Mouse (Mus musculus) embryonic stem cell, embryonic (primary cell): ENCODE measurements around the gene Gm20683.

ENCODE experiments used
- CTCF ChIA-PET, 4 experiments: fragments of 300-600 bp in 2 of 4; fragments of 350-600 bp in 2 of 4; sonication (Branson Sonifier 250); formaldehyde crosslinking; loops; one replicate each; lab custom pipeline; 2022; ENCODE audit warnings: inconsistent platforms in 2 of 4; lab: Charles Lee
- POLR2A ChIA-PET, 4 experiments: fragments of 300-600 bp in 2 of 4; fragments of 350-600 bp in 2 of 4; sonication (Branson Sonifier 250); formaldehyde crosslinking; loops; one replicate each; lab custom pipeline; 2022; ENCODE audit warnings: antibody characterized with exemption in 4 of 4, inconsistent platforms in 1 of 4; lab: Charles Lee

The Gm20683 gene

DNA sequence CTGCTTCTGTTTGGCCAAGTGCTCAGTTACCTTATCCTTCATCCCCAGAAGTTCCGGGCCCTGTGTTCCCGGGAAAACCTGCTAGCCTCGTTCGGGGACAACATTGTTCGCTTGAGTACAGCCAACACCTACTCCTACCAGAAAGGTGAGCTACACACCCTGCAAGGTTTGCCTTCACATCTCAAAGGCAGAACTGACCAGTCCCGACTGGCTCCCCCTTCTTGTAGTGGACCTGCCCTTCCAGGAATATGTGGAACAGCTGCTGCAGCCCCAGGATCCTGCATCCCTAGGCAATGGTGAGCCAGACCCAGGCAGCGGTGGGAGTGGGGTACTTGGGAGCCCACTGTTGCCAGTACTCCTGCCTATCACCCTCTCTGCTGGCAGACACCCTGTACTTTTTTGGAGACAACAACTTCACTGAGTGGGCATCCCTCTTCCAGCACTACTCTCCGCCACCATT is 12.0 kb downstream of the Gm20683 start:
- POLR2A ChIA-PET = interaction anchor here in 3 of 4 experiments (0.6 to 9.2 kb wide), 21 partner anchors 7 to 730 kb away, joined by 3 to 114 read pairs (median 5); partner anchors contain the start of genes Gm20683 (in 2 of the 3), Haghl (in 2 of the 3), Rhot2 (in 2 of the 3) and Capn15 (in 1 of the 3)
- CTCF ChIA-PET = interaction anchor here in 1 of 4 experiments (1.5 kb wide), 1 partner anchor 15 kb away, joined by 4 read pairs; the partner anchor contains the start of gene Rhot2

- CTCF ChIA-PET = interaction anchor here in 3 of 4 experiments (0.6 to 1.5 kb wide), 6 partner anchors 16 to 272 kb away, joined by 3 to 6 read pairs (median 4); partner anchors contain the start of genes Chtf18 (in 1 of the 3), Narfl (in 1 of the 3), Rhot2 (in 1 of the 3) and Rpusd1 (in 1 of the 3)
- POLR2A ChIA-PET = interaction anchor here (0.6 to 9.2 kb wide), 42 partner anchors 8 to 1412 kb away, joined by 3 to 114 read pairs (median 5); partner anchors contain the start of genes Rhbdl1 (in 3 of the 4), Rpusd1 (in 3 of the 4), Chtf18 (in 2 of the 4) and Gm20683 (in 2 of the 4)
These were observed 12.6 kb downstream of the Gm20683 start, which contains the start of gene Jmjd8 for GRCm38 (mm10) chr17:25828712-25829557. Gene Jmjd8, plus strand, starts transcription at chr17:25828867.

DNA sequence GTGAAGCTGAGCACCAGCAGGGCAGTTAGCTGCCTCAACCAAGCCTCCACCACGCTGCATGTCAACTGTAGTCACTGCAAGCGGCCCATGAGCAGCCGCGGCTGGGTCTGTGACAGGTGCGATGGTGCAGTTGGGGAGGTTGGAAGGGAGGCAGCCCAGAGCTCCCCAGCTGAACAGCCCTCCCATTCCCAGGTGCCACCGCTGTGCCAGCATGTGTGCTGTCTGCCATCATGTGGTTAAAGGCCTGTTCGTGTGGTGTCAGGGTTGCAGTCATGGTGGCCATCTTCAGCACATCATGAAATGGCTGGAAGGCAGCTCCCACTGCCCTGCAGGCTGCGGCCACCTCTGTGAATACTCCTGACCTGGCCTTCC is 13.4 kb downstream of the Gm20683 start:
- POLR2A ChIA-PET = interaction anchor here (0.6 to 9.2 kb wide), 34 partner anchors 9 to 1412 kb away, joined by 3 to 114 read pairs (median 5); partner anchors contain the start of genes Rhbdl1 (in 3 of the 4), Gng13 (in 2 of the 4), Haghl (in 2 of the 4) and Rhot2 (in 2 of the 4)
- CTCF ChIA-PET = interaction anchor here in 3 of 4 experiments (0.6 to 1.5 kb wide), 7 partner anchors 16 to 295 kb away, joined by 3 to 6 read pairs (median 3); partner anchors contain the start of genes Chtf18 (in 1 of the 3), Mrpl28 (in 1 of the 3), Narfl (in 1 of the 3) and Rhot2 (in 1 of the 3)

DNA sequence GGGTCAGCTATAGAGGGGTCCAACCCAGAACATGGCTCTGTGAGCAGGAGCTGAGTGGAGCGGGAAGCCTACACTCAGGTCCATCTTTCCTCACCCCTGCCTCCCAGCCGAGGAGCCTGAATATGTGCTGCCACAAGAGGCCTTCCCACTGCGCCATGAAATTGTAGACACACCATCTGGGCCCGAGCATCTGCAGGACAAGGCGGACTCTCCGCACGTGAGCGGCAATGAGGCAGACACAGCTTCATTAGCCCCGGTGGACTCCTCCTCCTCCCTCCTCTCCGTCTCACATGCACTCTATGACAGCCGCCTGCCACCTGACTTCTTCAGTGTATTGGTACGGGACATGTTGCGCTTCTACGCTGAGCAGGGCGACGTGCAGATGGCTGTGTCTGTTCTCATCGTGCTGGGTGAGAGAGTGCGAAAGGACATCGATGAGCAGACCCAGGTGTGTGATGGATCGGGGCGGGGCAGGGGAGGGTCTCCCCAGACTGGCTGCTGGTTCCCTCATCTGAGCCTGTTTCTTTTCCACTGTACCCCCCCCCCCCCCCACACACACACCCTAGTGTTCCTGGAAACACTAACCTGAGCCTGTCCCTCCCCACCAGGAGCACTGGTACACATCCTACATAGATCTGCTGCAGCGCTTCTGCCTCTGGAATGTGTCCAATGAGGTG is 13.9 kb downstream of the Gm20683 start:
- POLR2A ChIA-PET = interaction anchor here (0.6 to 9.2 kb wide), 28 partner anchors 8 to 1411 kb away, joined by 3 to 114 read pairs (median 4); partner anchors contain the start of genes Rhbdl1 (in 3 of the 4), Rpusd1 (in 2 of the 4), Capn15 (in 1 of the 4) and Chtf18 (in 1 of the 4)

DNA sequence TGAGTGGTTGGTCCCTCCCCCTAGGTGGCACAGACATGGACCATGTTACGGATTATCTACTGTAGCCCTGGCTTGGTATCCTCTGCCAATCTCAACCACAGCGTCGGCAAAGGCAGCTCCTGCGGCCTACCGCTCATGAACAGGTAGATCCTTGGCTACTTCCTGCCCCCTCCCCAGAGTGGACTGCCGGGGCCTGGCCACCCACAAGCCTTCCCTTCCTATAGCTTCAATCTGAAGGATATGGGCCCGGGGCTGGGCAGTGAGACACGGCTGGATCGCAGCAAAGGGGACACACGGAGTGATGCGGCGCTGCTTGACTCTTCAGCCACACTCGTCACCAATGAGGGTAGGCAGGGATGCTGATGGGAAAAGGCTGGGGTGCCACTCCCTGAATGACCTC is 14.6 kb downstream of the Gm20683 start:
- CTCF ChIA-PET = no interaction called here

More for the DNA sequence above, 13.9 kb downstream of the Gm20683 start:
- CTCF ChIA-PET = interaction anchor here in 2 of 4 experiments (0.6 kb wide), 3 partner anchors 28 to 296 kb away, joined by 3 to 6 read pairs (median 3); partner anchors contain the start of gene Mrpl28 (in 1 of the 2)

GRCm38 (mm10) chr17:25825984-25826570 is 15.5 kb downstream of the Gm20683 start:
- ChIA-PET CTCF (no interaction called here), POLR2A (interaction anchor here in 2 of 4 experiments (0.9 to 4.4 kb wide), 8 partner anchors 7 to 286 kb away, joined by 3 to 44 read pairs (median 4); partner anchors contain the start of genes Haghl (in 1 of the 2), Rhbdl1 (in 1 of the 2) and Stub1 (in 1 of the 2))

More for the DNA sequence above, 14.6 kb downstream of the Gm20683 start:
- POLR2A ChIA-PET = interaction anchor here in 2 of 4 experiments (0.6 to 9.2 kb wide), 10 partner anchors 9 to 562 kb away, joined by 3 to 92 read pairs (median 3); partner anchors contain the start of genes Capn15 (in 1 of the 2), Rhbdl1 (in 1 of the 2) and Wfikkn1 (in 1 of the 2)

DNA sequence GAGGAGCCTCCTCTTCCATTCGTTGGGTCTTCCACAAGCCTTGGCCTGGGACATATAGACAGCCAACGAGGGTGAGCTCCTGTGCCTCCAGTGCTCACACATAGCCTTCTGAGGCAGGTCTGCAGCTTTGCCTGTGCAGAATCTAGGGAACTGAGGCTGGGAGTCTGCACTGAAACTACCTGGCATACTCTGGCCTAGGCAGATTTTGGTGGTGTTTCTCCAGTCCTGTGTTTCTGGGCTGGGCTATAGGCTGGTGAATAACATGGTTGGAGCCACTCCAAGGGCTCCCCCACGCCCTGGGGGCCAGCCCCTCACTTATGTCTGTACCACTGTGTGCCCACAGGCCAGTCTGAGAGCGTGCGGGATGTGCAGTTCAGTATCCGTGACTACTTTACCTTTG is 16.3 kb downstream of the Gm20683 start:
- ChIA-PET CTCF (no interaction called here), POLR2A (interaction anchor here in 3 of 4 experiments (0.7 to 4.4 kb wide), 7 partner anchors 8 to 399 kb away, joined by 3 to 60 read pairs (median 4); partner anchors contain the start of genes Stub1 (in 2 of the 3), Haghl (in 1 of the 3) and Rhbdl1 (in 1 of the 3))

DNA sequence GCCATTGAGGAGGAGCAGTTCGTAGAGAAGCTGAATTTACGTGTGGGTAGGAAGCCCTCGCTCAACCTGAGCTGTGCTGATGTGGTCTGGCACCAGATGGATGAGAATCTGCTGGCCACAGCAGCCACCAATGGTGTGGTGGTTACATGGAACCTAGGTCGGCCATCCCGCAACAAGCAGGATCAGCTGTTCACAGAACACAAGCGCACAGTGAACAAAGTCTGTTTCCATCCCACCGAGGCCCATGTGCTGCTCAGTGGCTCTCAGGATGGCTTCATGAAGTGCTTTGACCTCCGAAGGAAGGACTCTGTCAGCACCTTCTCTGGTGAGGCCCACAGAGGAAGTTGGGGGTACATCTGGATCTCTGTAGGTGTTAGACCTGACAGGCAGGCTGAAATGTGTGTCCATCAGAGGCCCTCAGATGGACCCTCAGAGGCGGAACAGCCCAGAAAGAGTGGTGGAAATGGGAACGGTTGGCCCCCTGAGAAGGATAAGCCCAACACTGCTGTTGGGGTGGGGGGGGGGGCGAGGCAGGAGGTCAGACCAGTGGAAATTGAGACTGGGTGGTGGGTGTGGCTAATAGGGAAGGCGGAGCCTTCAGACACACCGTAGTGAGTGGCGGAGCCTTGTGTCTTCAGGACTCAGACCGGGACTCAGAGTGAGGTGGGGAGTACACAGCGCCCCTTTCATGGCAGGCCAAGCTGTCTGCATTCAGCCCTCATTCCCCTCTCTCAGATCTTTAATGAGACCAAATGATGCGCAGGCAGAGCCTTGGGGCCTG is 17.0 kb downstream of the Gm20683 start:
- ChIA-PET POLR2A (interaction anchor here (0.7 to 4.4 kb wide), 12 partner anchors 8 to 399 kb away, joined by 3 to 60 read pairs (median 4); partner anchors contain the start of genes Rhbdl1 (in 2 of the 4), Stub1 (in 2 of the 4) and Mcrip2 (in 1 of the 4)), CTCF (interaction anchor here in 1 of 4 experiments (1.0 to 1.5 kb wide), 2 partner anchors 8 to 12 kb away, joined by 3 to 4 read pairs; partner anchors contain the start of gene Stub1)

DNA sequence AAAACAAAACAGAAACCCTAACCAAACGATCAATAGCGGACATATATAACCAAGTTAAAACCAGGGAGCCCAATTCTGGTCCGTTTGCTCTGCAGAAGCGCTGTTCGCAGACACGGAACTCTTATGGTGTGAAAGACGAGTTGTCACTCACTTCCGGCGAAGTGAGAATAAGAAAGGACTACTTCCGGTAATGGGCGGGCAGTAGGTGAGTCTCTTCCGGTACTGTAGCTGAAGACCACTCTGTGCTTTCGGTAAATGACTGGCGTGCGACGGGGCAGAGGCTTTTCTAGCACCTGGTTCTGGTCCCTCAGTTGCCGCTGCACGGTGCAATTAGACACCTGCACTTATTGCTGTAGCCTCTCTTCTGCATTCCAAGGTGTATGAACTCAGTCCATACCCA is 18.1 kb downstream of the Gm20683 start, which contains the start of gene Wdr24:
Gene Wdr24 (plus strand): TSS at position 176 of the 400 bp plus-strand sequence.
- ChIA-PET CTCF (interaction anchor here in 2 of 4 experiments (1.2 to 1.5 kb wide), 3 partner anchors 9 to 308 kb away, joined by 3 to 11 read pairs (median 3); partner anchors contain the start of gene Stub1 (in 2 of the 2)), POLR2A (interaction anchor here (0.5 to 4.4 kb wide), 18 partner anchors 9 to 97 kb away, joined by 3 to 60 read pairs (median 6); partner anchors contain the start of genes Stub1 (in 3 of the 4), Rhbdl1 (in 2 of the 4), Fam173a (in 1 of the 4) and Mcrip2 (in 1 of the 4))

GRCm38 (mm10) chr17:25818851-25819780 is 22.4 kb downstream of the Gm20683 start:
- ChIA-PET POLR2A (interaction anchor here in 3 of 4 experiments (0.5 to 10.0 kb wide), 19 partner anchors 9 to 546 kb away, joined by 3 to 92 read pairs (median 3); partner anchors contain the start of genes Jmjd8 (in 3 of the 3), Stub1 (in 3 of the 3), Fbxl16 (in 2 of the 3) and Chtf18 (in 1 of the 3)), CTCF (interaction anchor here in 2 of 4 experiments (0.6 to 1.1 kb wide), 6 partner anchors 14 to 304 kb away, joined by 3 to 4 read pairs (median 4); partner anchors contain the start of genes Mcrip2 (in 1 of the 2), Mrpl28 (in 1 of the 2) and Stub1 (in 1 of the 2))

- ChIA-PET CTCF (interaction anchor here in 3 of 4 experiments (0.6 to 1.5 kb wide), 6 partner anchors 16 to 367 kb away, joined by 3 to 6 read pairs (median 4); partner anchors contain the start of gene Wdr90 (in 1 of the 3)), POLR2A (interaction anchor here in 2 of 4 experiments (0.6 to 10.0 kb wide), 11 partner anchors 9 to 435 kb away, joined by 3 to 92 read pairs (median 3); partner anchors contain the start of genes Stub1 (in 2 of the 2), Fbxl16 (in 1 of the 2), Jmjd8 (in 1 of the 2) and Luc7l (in 1 of the 2))
These were observed 23.9 kb downstream of the Gm20683 start for GRCm38 (mm10) chr17:25817662-25818061.

DNA sequence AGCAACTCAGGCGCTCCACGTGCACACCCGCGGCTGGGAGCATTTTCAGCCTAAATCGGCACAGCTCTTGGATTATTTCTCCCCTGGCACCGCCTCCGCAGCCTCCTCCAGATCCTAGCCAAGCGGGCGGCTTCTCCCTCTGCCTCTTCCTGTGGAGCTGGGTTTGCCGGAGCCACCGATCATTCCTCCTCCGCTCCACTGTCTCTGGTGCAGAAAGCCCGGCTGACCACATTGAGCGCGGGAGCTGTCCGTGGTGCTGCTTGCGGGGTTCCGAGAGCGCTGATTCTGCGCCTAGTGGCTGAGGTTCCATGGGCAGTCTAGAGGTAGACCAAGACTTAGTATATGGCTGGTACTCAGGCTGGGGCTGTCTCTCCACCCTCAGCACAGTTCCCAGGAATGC is 28.1 kb downstream of the Gm20683 start:
- POLR2A ChIA-PET = interaction anchor here (0.6 to 10.0 kb wide), 22 partner anchors 9 to 1103 kb away, joined by 3 to 92 read pairs (median 4); partner anchors contain the start of genes Wdr24 (in 3 of the 4), Chtf18 (in 2 of the 4), Rpusd1 (in 2 of the 4) and Stub1 (in 2 of the 4)
- CTCF ChIA-PET = interaction anchor here (0.5 to 1.9 kb wide), 21 partner anchors 9 to 1122 kb away, joined by 3 to 6 read pairs (median 3); partner anchors contain the start of genes Stub1 (in 2 of the 4), Chtf18 (in 1 of the 4), Rhot2 (in 1 of the 4) and Rpusd1 (in 1 of the 4)

DNA sequence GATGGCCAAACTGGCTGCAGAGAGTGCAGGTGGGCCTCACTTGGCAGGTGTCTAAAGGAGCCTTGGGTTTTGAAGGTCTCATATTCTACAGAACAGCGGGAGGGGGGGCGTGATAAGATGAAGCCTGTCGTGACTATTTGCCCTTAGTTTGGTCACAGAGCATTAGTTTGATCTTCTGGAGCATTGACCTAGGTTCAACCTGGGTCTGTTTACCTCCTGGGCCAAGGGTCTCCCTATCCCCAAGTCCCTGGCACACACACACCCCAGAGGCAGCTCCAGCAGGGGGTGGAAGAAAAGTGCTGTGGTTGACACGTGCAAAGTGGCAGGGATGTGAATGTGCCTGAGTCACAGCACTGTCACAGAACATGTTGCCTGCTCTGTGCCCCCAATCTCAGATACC is 30.7 kb downstream of the Gm20683 start:
- CTCF ChIA-PET = no interaction called here
- POLR2A ChIA-PET = no interaction called here
